Mouse (Mus musculus) liver, embryonic 15.5 days (tissue): ENCODE results near the gene Sergef. TPM values are rescaled to one million over a fixed set of nuclear protein-coding genes. Genes with fewer than 3 reads are reported as not detected.
"Not testable (repeated sequence)": the region's sequence is repeated elsewhere in the genome, so short reads cannot be mapped to it uniquely, and the experiment has no call there.

Source experiments
- ATAC-seq: fragments of 200-750 bp; cut with Nextera tagmentation; 2 replicates; pipeline ENCODE4 v1.8.0; 2017; ENCODE audit warnings: moderate number of reproducible peaks, mild to moderate bottlenecking, moderate library complexity; ENCODE audit not compliant: insufficient read depth
- H3K27ac ChIP-seq: fragments of 300-500 bp; sonication (generic); replicated peaks from 2 replicates; pipeline ENCODE4 v1.5.1; 2015; ENCODE audit warnings: mild to moderate bottlenecking, inconsistent platforms
- H3K27me3 ChIP-seq: fragments of 300-500 bp; sonication (generic); 2 replicates; pipeline ENCODE4 v1.6.1; 2015; ENCODE audit warnings: mild to moderate bottlenecking, inconsistent platforms
- H3K36me3 ChIP-seq: fragments of 300-500 bp; sonication (generic); replicated peaks from 2 replicates; pipeline ENCODE4 v1.6.1; 2015; ENCODE audit warnings: moderate library complexity, mild to moderate bottlenecking, inconsistent platforms
- H3K4me1 ChIP-seq: fragments of 300-500 bp; sonication (generic); replicated peaks from 2 replicates; pipeline ENCODE4 v1.6.1; 2015; ENCODE audit warnings: inconsistent platforms
- H3K4me2 ChIP-seq: fragments of 300-500 bp; sonication (generic); 2 replicates; pipeline ENCODE4 v1.6.1; 2015; ENCODE audit warnings: moderate library complexity, mild to moderate bottlenecking, inconsistent platforms
- H3K4me3 ChIP-seq: fragments of 300-500 bp; sonication (generic); replicated peaks from 2 replicates; pipeline ENCODE4 v1.5.1; 2015; ENCODE audit warnings: mild to moderate bottlenecking, inconsistent platforms
- H3K9ac ChIP-seq: fragments of 300-500 bp; sonication (generic); 2 replicates; pipeline ENCODE4 v1.6.1; 2015; ENCODE audit warnings: moderate library complexity, mild to moderate bottlenecking, inconsistent platforms
- H3K9me3 ChIP-seq: fragments of 300-500 bp; sonication (generic); replicated peaks from 2 replicates; pipeline ENCODE4 v1.6.1; 2016; ENCODE audit warnings: inconsistent platforms
- WGBS: fragments of 180-500 bp; shearing (Covaris S2); methylation state at CpG from one replicate; pipeline ENCODE4 v1.1.7; 2015; ENCODE audit warnings: mixed read lengths; ENCODE audit not compliant: insufficient replicate concordance; 5-methylcytosine and 5-hydroxymethylcytosine counted together
- polyA plus RNA-seq: library from polyadenylated mRNA; unstranded; fragments of >200 nt; fragmentation: Nextera tagmentation; extraction: Ambion mirVana; gene quantifications from 2 replicates; pipeline ENCODE4 v1.2.1, GENCODE M21; 2015

The Sergef gene
- polyA plus RNA-seq, 1 experiment from 2014 or later: 5.2 TPM

GRCm38 (mm10) chr7:46572803-46573594, 66.6 kb downstream of the Sergef start:
- ATAC-seq: no peak
- H3K27ac ChIP-seq: no peak overlapping the region
- no peak overlapping the region for H3K4me2 ChIP-seq
- 77% methylated on average over 15 of the region's 15 CpGs for WGBS
- H3K27me3 ChIP-seq: no peaks in the 10 kb centered on the region
- no peaks in the 10 kb centered on the region for H3K9me3 ChIP-seq
- H3K9ac ChIP-seq: no peak overlapping the region
- H3K36me3 ChIP-seq: no peaks in the 10 kb centered on the region
- no peak overlapping the region for H3K4me3 ChIP-seq
- H3K4me1 ChIP-seq: no peaks in the 10 kb centered on the region

- not testable (repeated sequence) for ATAC-seq, H3K27ac ChIP-seq
Observed at GRCm38 (mm10) chr7:46569509-46569908, 70.1 kb downstream of the Sergef start.

GRCm38 (mm10) chr7:46566318-46567007, 73.1 kb downstream of the Sergef start:
- Histone ChIP-seq H3K27me3 (no peaks in the 10 kb centered on the region), H3K27ac (0 out of 2 replicates have a peak overlapping the region, but pooled peaks have one; percentile 24), H3K9me3 (no peaks in the 10 kb centered on the region), H3K4me2 (no peak overlapping the region), H3K4me1 (peaks cover 9% of the 10 kb centered on the region; the same call in 1 of the 2 replicates), H3K36me3 (no peaks in the 10 kb centered on the region), H3K9ac (no peak overlapping the region), H3K4me3 (no peak overlapping the region)
- ATAC-seq: peak; percentile 44
- WGBS: 54% methylated on average over 8 of the region's 8 CpGs

More at GRCm38 (mm10) chr7:46569509-46569908, 70.1 kb downstream of the Sergef start:
- not testable (repeated sequence) for H3K36me3 ChIP-seq, H3K9me3 ChIP-seq, H3K9ac ChIP-seq, H3K27me3 ChIP-seq, H3K4me3 ChIP-seq, H3K4me2 ChIP-seq, H3K4me1 ChIP-seq
- 46% methylated on average over 9 of the region's 9 CpGs for WGBS

- H3K9me3 ChIP-seq: no peaks in the 10 kb centered on the region
- no peak overlapping the region for H3K4me2 ChIP-seq
- 87% methylated on average over 7 of the region's 7 CpGs for WGBS
- no peak overlapping the region for H3K27ac ChIP-seq
- peaks cover 12% of the 10 kb centered on the region for H3K4me1 ChIP-seq
- no peak for ATAC-seq
- H3K9ac ChIP-seq: no peak overlapping the region
- H3K4me3 ChIP-seq: no peak overlapping the region
- no peaks in the 10 kb centered on the region for H3K27me3 ChIP-seq
- no peaks in the 10 kb centered on the region for H3K36me3 ChIP-seq
Observed at GRCm38 (mm10) chr7:46565374-46565773, 74.2 kb downstream of the Sergef start.

- Histone ChIP-seq H3K4me3 (no peak overlapping the region), H3K4me2 (no peak overlapping the region), H3K9me3 (no peaks in the 10 kb centered on the region), H3K36me3 (no peaks in the 10 kb centered on the region), H3K27me3 (no peaks in the 10 kb centered on the region), H3K27ac (no peak overlapping the region), H3K9ac (no peak overlapping the region), H3K4me1 (peaks cover 19% of the 10 kb centered on the region)
- ATAC-seq: no peak
Observed at GRCm38 (mm10) chr7:46563801-46564200, 75.8 kb downstream of the Sergef start.

- H3K4me1 ChIP-seq: peaks cover 10% of the 10 kb centered on the region
- no peak overlapping the region for H3K27ac ChIP-seq
- no peaks in the 10 kb centered on the region for H3K27me3 ChIP-seq
- H3K4me2 ChIP-seq: no peak overlapping the region
- 58% methylated on average over 2 of the region's 2 CpGs for WGBS
- no peaks in the 10 kb centered on the region for H3K36me3 ChIP-seq
- H3K4me3 ChIP-seq: no peak overlapping the region
- no peak overlapping the region for H3K9ac ChIP-seq
- no peak for ATAC-seq
- H3K9me3 ChIP-seq: no peaks in the 10 kb centered on the region
Observed at GRCm38 (mm10) chr7:46560061-46560460, 79.5 kb downstream of the Sergef start.

- Histone ChIP-seq H3K9ac (no peak overlapping the region), H3K27me3 (no peaks in the 10 kb centered on the region), H3K9me3 (no peaks in the 10 kb centered on the region), H3K4me2 (no peak overlapping the region), H3K36me3 (no peaks in the 10 kb centered on the region), H3K4me3 (no peak overlapping the region), H3K4me1 (peaks cover 10% of the 10 kb centered on the region), H3K27ac (no peak overlapping the region)
- WGBS: 66% methylated on average over 6 of the region's 6 CpGs
- no peak for ATAC-seq
Observed at GRCm38 (mm10) chr7:46559643-46560042, 80.0 kb downstream of the Sergef start.

- ATAC-seq: no peak
- Histone ChIP-seq H3K4me2 (no peak overlapping the region), H3K9ac (no peak overlapping the region), H3K36me3 (no peaks in the 10 kb centered on the region), H3K4me1 (peaks cover 10% of the 10 kb centered on the region), H3K9me3 (no peaks in the 10 kb centered on the region), H3K27ac (no peak overlapping the region), H3K27me3 (no peaks in the 10 kb centered on the region), H3K4me3 (no peak overlapping the region)
- 57% methylated on average over 5 of the region's 5 CpGs for WGBS
Observed at GRCm38 (mm10) chr7:46559006-46559405, 80.6 kb downstream of the Sergef start.

GRCm38 (mm10) chr7:46557996-46558395, 81.6 kb downstream of the Sergef start:
- H3K4me1 ChIP-seq: peaks cover 10% of the 10 kb centered on the region
- ATAC-seq: no peak
- WGBS: 41% methylated on average over 4 of the region's 4 CpGs
- no peak overlapping the region for H3K27ac ChIP-seq
- no peaks in the 10 kb centered on the region for H3K9me3 ChIP-seq
- no peak overlapping the region for H3K9ac ChIP-seq
- H3K36me3 ChIP-seq: no peaks in the 10 kb centered on the region
- H3K27me3 ChIP-seq: no peaks in the 10 kb centered on the region
- no peak overlapping the region for H3K4me2 ChIP-seq
- H3K4me3 ChIP-seq: no peak overlapping the region

GRCm38 (mm10) chr7:46557387-46557786, 82.2 kb downstream of the Sergef start:
- Histone ChIP-seq H3K9me3 (no peaks in the 10 kb centered on the region), H3K4me2 (no peak overlapping the region), H3K4me1 (peaks cover 10% of the 10 kb centered on the region), H3K27ac (no peak overlapping the region), H3K4me3 (no peak overlapping the region), H3K27me3 (no peaks in the 10 kb centered on the region), H3K9ac (no peak overlapping the region), H3K36me3 (no peaks in the 10 kb centered on the region)
- ATAC-seq: no peak
- 74% methylated on average over 11 of the region's 11 CpGs for WGBS

GRCm38 (mm10) chr7:46556358-46557118, 83.1 kb downstream of the Sergef start:
- H3K4me3 ChIP-seq: no peak overlapping the region
- no peaks in the 10 kb centered on the region for H3K36me3 ChIP-seq
- H3K27me3 ChIP-seq: no peaks in the 10 kb centered on the region
- H3K4me1 ChIP-seq: peaks cover 10% of the 10 kb centered on the region
- no peaks in the 10 kb centered on the region for H3K9me3 ChIP-seq
- H3K9ac ChIP-seq: no peak overlapping the region
- ATAC-seq: no peak
- H3K4me2 ChIP-seq: no peak overlapping the region
- H3K27ac ChIP-seq: no peak overlapping the region
- 78% methylated on average over 13 of the region's 13 CpGs for WGBS
